Mouse (Mus musculus) T-helper 17 cell (primary cell): ENCODE results near the gene Stard3nl.

ENCODE experiments used
- in situ Hi-C, 2 experiments: fragments of 300-600 bp; cut with MboI, MseI; formaldehyde crosslinking; loops; 1 replicate in 1 of 2; 2 replicates in 1 of 2; pipeline ENCODE4 v1.15.1; 2025; ENCODE audit warnings: high pct_unique_total_duplicates in 2 of 2

Gene Stard3nl

GRCm38 (mm10) chr13:19389434-19389833, 6.2 kb downstream of the Stard3nl start:
- in situ Hi-C loops = loop anchor here in 1 of 2 experiments (25.0 kb wide), 1 partner anchor 1023 kb away; no protein-coding TSS in a partner anchor

GRCm38 (mm10) chr13:19385226-19385625, 10.4 kb downstream of the Stard3nl start:
- in situ Hi-C loops = loop anchor here in 1 of 2 experiments (25.0 kb wide), 1 partner anchor 1027 kb away; no protein-coding TSS in a partner anchor

- in situ Hi-C loops = loop anchor here in 1 of 2 experiments (25.0 kb wide), 1 partner anchor 1031 kb away; no protein-coding TSS in a partner anchor
Observed at GRCm38 (mm10) chr13:19381112-19381828, 14.3 kb downstream of the Stard3nl start.

- in situ Hi-C loops = loop anchor here in 1 of 2 experiments (25.0 kb wide), 1 partner anchor 1033 kb away; no protein-coding TSS in a partner anchor
Observed at GRCm38 (mm10) chr13:19379313-19379712, 16.3 kb downstream of the Stard3nl start.

GRCm38 (mm10) chr13:19372133-19372729, 23.4 kb downstream of the Stard3nl start:
- in situ Hi-C loops = loop anchor here in 1 of 2 experiments (25.0 kb wide), 1 partner anchor 265 kb away; no protein-coding TSS in a partner anchor

- in situ Hi-C loops = loop anchor here (5.0 to 25.0 kb wide), 3 partner anchors 63 to 268 kb away; no protein-coding TSS in a partner anchor
Observed at GRCm38 (mm10) chr13:19368817-19369216, 26.8 kb downstream of the Stard3nl start.

GRCm38 (mm10) chr13:19367536-19367935, 28.1 kb downstream of the Stard3nl start:
- in situ Hi-C loops = loop anchor here (5.0 to 25.0 kb wide), 3 partner anchors 65 to 270 kb away; no protein-coding TSS in a partner anchor

GRCm38 (mm10) chr13:19366866-19367265, 28.7 kb downstream of the Stard3nl start:
- in situ Hi-C loops = loop anchor here (5.0 to 25.0 kb wide), 3 partner anchors 65 to 270 kb away; no protein-coding TSS in a partner anchor

GRCm38 (mm10) chr13:19365596-19365995, 30.0 kb downstream of the Stard3nl start:
- in situ Hi-C loops = loop anchor here (5.0 to 25.0 kb wide), 3 partner anchors 67 to 272 kb away; no protein-coding TSS in a partner anchor

- in situ Hi-C loops = loop anchor here (5.0 to 25.0 kb wide), 2 partner anchors 273 to 308 kb away; no protein-coding TSS in a partner anchor
Observed at GRCm38 (mm10) chr13:19364245-19364772, 31.3 kb downstream of the Stard3nl start.

GRCm38 (mm10) chr13:19362358-19362757, 33.2 kb downstream of the Stard3nl start:
- in situ Hi-C loops = loop anchor here (5.0 to 25.0 kb wide), 2 partner anchors 275 to 310 kb away; no protein-coding TSS in a partner anchor

- in situ Hi-C loops = loop anchor here (10.0 to 25.0 kb wide), 2 partner anchors 183 to 279 kb away; no protein-coding TSS in a partner anchor
Observed at GRCm38 (mm10) chr13:19358027-19358426, 37.6 kb downstream of the Stard3nl start.

- in situ Hi-C loops = loop anchor here (10.0 to 25.0 kb wide), 2 partner anchors 182 to 280 kb away; no protein-coding TSS in a partner anchor
Observed at GRCm38 (mm10) chr13:19357301-19357700, 38.3 kb downstream of the Stard3nl start.

GRCm38 (mm10) chr13:19356720-19357119, 38.9 kb downstream of the Stard3nl start:
- in situ Hi-C loops = loop anchor here (10.0 to 25.0 kb wide), 2 partner anchors 182 to 281 kb away; no protein-coding TSS in a partner anchor

GRCm38 (mm10) chr13:19356120-19356519, 39.5 kb downstream of the Stard3nl start:
- in situ Hi-C loops = loop anchor here (10.0 to 25.0 kb wide), 2 partner anchors 181 to 281 kb away; no protein-coding TSS in a partner anchor

GRCm38 (mm10) chr13:19352795-19353194, 42.8 kb downstream of the Stard3nl start:
- in situ Hi-C loops = loop anchor here (5.0 to 25.0 kb wide), 3 partner anchors 178 to 285 kb away; no protein-coding TSS in a partner anchor

- in situ Hi-C loops = loop anchor here in 1 of 2 experiments (5.0 kb wide), 1 partner anchor 38 kb away; no protein-coding TSS in a partner anchor
Observed at GRCm38 (mm10) chr13:19340356-19340755, 55.2 kb downstream of the Stard3nl start.

GRCm38 (mm10) chr13:19336310-19336709, 59.3 kb downstream of the Stard3nl start:
- in situ Hi-C loops = loop anchor here (5.0 kb wide), 2 partner anchors 39 to 104 kb away; no protein-coding TSS in a partner anchor
